Mouse (Mus musculus) brain, embryonic 14.5 days (tissue): ENCODE measurements around the gene Rbpj. TPM values are rescaled to one million over a fixed set of nuclear protein-coding genes. Genes with fewer than 3 reads are reported as not detected.
"Not testable (repeated sequence)": the region's sequence is repeated elsewhere in the genome, so short reads cannot be mapped to it uniquely, and the experiment has no call there.

ENCODE experiments used
- DNase-seq: peaks from one replicate; pipeline ENCODE4 v3.0.0-alpha.2; 2011; ENCODE audit warnings: low read depth
- CTCF ChIP-seq: fragments of 200-500 bp; IDR thresholded peaks from 2 replicates; pipeline ENCODE4 v1.5.1; 2012; ENCODE audit warnings: inconsistent platforms, mild to moderate bottlenecking, moderate library complexity, borderline replicate concordance; ENCODE audit not compliant: insufficient read depth, insufficient read length; ENCODE audit errors: extremely low read depth
- POLR2A ChIP-seq: fragments of 200-500 bp; IDR thresholded peaks from 2 replicates; pipeline ENCODE4 v1.6.1; 2012; ENCODE audit warnings: mild to moderate bottlenecking, inconsistent platforms, borderline replicate concordance; ENCODE audit not compliant: poor library complexity, insufficient read depth, insufficient read length, severe bottlenecking; ENCODE audit errors: extremely low read depth
- polyA plus RNA-seq: library from polyadenylated mRNA; depleted of rRNA; stranded (reverse); fragments of >200 nt; gene quantifications from 2 replicates; pipeline ENCODE4 v1.2.3, GENCODE M21; 2012

Gene Rbpj
- polyA plus RNA-seq, 1 experiment, result 62.6 TPM

DNA sequence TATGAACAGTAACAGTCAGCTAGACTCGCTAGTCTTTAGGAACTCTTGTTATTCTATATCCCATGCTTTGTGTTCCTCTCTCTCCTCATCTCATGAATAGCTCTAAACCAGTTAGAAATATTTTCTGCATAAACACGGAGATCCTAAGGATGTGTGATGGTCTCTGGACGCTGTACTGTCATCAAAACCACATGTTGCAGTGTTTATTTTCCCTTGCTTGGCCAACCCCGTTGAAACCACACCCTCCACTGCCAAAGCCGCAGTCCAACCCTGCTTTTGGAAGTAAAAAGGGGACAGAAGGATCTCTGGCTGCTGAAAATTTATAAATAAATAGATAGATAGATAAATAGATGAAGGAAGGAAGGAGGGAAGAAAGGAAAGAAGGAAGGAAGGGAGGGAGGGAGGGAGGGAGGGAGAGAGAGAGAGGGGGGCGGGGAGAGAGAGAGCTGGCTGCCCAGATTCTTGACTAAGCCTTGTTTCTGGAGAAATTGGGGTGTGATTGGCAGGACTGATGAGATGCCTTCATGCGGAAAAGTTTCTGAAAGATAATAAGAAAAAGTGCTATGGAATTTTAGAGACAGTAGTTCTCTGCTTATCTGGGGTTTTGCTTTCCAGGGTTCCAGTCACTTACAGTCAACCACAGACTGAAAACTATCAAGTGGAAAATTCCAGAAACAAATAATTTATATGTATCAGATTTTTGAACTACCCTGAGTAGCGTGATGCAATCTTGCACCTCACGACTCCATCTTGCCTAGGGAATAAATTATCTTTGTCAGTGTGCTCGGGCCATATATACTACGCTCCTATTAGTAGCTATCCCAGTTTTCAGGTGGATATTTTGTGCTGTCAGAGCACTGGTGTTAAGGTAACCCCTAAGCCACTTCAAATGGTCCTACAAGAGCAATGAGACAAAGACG, 70.9 kb downstream of the Rbpj start:
- TF ChIP-seq POLR2A (no peak), CTCF (no peak)
- DNase-seq, result no peak

DNA sequence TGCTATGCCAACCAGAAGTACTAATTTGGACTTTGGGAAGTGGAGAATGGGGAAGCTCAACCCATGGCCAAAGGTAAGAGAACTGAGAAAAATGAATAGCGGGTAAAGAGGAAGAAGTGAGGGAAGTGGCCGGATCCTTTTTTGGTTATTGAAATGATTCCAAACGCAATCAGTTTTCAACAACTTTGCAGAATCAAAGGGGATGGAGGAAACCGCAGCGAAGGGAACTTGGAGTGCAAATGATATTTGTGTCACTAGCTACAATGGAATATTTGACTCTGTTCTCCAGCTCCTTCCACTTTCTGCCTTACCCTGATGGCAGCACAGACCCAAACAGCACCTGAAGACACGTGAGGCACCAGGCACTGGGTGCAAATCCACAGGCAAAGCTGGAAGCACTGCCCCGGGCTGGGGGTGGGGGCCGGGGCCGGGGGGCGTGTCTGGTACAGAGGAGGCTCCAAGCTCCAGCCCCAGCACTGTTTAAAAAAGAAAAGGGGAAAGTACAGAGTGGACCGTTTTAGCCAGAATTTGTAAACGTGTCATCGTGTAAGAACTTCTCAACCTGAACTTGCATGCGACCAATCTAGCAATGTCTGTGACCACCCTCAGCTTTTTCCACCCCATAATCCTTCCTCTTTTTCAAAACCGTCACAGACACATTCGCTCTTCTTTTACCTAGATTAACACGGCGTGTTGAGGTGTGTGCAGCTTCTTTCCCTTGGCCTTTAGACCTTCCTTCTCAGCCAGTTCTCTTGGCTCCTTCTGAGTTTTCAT, 74.1 kb downstream of the Rbpj start:
- TF ChIP-seq CTCF (no peak), POLR2A (no peak)
- DNase-seq, result no peak

DNA sequence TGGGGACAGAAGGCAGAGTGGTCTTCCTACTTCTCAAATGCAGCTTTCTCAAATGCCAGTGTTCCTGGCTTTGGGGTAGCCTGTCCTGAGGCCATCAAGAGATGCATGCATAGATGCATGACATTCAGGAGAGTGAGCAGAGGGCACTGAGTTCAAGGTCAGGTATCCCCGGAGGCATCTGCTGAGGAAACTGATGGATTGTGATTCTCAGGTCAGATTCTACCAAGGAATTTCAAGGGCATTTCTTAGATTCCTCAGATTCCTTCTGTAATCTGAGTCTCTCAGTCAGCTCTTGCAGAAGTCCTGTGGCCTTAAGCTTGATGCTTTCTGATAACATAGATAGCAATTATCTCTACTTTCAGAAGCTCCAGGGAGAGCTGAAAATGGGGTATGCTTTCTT, 76.1 kb downstream of the Rbpj start:
- TF ChIP-seq POLR2A (no peak), CTCF (no peak)
- no peak for DNase-seq

DNA sequence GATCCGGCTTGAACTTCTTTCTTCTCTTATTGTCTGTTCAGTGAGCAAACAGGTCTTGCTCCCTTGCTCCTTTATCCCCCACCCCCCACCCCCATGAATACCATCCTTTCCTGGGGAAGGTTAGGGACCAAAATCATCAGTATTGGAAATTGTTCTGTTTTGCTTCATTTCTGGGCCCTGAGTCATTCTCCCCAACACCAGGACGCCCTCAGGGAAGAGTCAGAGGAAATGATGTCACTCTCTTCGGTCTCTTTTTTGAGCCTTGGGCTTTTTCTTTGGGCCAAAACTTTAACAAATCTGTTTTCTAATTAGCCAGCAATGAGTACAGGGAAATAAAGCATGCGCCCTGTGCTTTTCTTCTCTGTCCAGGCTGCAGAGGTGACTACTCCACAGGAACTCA, 77.4 kb downstream of the Rbpj start:
- TF ChIP-seq CTCF (no peak), POLR2A (no peak)
- DNase-seq, result no peak

DNA sequence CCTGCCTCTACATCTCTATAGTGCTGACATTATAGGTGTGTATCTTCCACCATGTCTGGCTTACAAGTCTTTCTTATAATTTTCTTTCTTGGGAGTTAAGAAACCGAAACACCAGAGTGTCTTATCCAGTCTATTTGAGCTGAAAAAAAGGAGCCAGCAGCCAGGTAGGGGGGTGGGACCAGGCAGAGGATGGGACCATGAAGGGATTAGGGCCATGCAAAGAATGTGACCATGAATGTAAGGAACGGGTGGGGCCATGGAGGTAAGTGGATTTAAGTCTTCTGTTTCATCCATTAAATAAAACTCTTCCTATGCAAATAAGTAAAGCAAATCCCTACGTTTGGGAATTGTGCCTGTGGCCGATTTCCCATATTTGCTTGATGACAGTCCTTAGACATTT, 78.0 kb downstream of the Rbpj start:
- no peak for TF ChIP-seq CTCF
- no peak for TF ChIP-seq POLR2A

DNA sequence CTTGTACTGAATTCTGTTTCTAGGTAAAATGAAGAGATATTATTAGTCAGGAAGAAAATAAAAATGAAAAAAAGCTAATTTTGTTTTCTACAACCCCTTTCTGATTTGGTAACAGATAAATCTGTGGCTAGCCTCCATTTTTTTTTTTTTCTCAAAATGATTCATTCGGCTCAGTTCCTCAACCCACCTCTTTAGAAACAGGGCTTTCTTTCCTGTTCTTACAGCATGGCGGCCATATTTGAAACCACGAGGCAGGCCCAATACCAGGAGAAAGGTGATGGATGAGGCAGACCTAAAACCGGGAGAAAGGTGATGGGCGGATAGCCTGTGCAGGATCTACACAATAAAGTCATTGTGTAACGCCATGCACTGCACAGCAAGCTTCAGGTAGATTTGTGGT, 80.5 kb downstream of the Rbpj start:
- TF ChIP-seq POLR2A (no peak), CTCF (no peak)
- DNase-seq, result no peak

More for the DNA sequence above, 78.0 kb downstream of the Rbpj start:
- DNase-seq, result no peak

DNA sequence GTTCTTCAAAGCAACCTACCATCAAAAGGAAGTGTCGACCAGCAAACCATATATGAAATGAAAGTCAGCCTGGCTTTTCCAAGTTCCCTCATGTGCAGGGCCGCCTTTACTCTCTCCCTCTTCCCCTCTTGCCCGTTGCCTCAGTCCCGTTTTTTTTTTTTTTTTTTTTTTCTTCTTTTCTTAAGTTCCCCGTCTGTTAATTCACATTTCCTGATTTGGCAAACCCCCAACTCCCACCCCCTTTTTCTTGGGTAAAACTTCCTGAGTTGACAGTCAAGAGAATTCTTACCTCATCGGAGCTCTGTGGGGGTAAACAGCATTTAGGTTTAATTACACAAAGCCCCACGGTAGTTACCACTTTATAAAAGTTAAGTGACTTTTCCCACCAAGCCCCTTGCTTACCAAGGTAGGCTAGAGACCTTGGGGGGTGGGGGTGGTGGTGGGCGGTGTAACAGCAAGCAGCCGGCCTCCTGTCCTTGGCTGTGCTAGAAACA, 81.1 kb downstream of the Rbpj start:
- DNase-seq, result peak; percentile 73
- TF ChIP-seq CTCF (no peak), POLR2A (no peak)

DNA sequence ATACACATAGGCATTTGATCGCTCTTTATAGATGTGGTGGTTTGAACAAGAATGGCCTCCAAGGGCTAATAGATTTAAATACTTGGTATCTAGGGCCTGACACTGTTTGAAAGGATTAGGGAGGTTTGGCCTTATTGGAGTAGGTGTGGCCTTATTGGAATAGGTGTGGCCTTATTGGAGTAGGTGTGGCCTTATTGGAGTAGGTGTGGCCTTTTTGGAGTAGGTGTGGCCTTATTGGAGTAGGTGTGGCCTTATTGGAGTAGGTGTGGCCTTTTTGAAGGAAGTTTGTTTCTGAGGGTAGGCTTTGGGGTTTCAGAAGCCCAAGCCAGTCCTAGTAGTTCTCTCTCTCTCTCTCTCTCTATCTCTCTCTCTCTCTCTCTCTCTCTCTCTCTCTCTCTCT, 84.4 kb downstream of the Rbpj start:
- not testable (repeated sequence) for DNase-seq

GRCm38 (mm10) chr5:53551394-53551793, 85.4 kb downstream of the Rbpj start:
- DNase-seq, result no peak
- no peak for TF ChIP-seq POLR2A
- no peak for TF ChIP-seq CTCF

DNA sequence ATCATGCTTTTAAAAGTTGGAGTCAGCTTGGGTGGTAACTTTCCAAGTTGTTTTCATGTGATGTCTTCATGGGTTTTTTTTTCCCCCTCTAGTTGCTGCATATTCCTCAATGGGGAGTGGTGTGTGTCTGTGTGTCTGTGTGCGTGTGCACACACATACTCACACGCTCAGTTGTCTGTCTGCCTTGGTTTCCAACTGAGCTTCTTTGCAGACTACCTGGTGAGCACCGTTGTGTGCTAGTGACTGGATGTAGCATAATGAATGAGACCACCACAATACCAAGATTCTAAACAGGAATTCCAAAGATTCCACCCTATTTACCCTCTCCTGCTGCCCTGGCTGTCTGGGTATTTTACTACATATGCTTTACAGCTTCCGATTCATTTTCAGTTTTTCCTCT, 86.0 kb downstream of the Rbpj start:
- DNase-seq, result no peak
- TF ChIP-seq POLR2A (no peak), CTCF (no peak)

DNA sequence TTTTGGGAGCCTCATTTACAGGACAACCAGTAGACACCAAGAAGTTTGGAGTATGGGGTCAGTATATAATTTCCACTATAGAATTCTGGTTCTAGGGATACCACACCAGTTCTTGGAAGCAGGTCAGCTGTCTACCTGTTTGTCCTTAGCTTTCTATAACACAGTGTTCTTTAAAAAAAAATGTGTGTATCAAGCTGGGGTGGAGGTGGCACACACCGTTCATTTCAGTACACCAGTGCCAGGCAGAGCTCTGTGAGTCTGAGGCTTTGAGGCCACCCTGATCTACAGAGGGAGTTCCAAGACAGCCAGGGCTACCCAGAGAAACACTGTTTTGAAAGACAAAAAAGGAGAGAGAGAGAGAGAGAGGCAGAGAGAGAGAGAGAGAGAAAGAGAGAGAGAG, 87.3 kb downstream of the Rbpj start:
- DNase-seq, result no peak
- no peak for TF ChIP-seq POLR2A

DNA sequence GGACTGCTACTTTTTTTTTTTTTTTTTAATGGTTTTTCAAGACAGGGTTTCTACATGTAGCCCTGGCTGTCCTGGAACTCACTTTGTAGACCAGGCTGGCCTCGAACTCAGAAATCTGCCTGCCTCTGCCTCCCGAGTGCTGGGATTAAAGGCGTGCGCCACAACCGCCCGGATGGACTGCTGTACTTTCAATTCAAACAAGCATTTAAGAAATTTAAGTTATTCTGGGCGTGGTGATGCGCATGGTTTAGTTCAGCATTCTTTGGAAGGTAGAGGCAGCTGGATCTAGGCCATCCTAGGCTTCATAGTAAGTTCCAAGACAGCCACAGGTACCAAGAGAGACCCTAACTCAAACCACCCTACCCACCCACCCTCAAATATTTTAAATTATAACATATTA, 88.2 kb downstream of the Rbpj start:
- TF ChIP-seq POLR2A (no peak), CTCF (no peak)
- no peak for DNase-seq

DNA sequence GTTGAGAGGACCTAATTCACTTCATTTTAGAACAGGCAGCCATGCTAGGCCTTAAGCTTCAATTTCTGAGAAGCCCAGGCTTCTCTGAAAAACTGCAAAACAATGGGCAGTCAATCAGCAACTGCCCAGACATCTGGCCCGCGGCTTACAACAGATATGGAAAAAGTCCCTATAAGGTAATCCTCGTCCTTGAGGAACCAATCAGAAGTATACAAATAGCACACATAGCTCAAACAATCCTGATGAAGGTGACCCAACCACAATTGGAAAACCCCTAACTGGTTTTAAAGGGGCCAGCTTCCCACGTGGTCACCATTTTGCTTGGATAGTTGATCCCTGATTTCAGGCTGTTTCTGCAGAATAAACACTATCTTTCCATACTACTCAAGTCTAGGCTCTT, 89.0 kb downstream of the Rbpj start:
- no peak for DNase-seq
- no peak for TF ChIP-seq POLR2A
- no peak for TF ChIP-seq CTCF

DNA sequence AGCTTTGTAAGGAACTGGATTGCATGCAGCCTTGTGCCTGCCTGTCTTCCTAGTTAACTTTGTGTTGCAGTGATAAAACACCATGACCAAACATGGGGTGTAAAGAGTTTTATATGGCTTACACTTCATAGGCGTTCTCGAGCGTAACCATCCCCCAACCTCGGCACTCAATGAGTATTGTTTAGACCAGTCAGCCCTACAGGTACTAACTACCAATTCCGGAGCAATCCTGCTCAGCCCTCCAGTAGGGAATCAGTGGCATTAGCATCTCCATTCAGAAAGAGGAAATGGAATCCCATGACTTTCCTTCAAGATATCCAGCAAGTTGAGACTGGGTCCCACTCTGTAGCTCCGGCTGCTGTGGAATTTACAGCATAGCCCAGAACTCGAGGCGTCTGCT, 89.5 kb downstream of the Rbpj start:
- no peak for TF ChIP-seq CTCF
- TF ChIP-seq POLR2A, result no peak
- DNase-seq, result no peak
